Mouse (Mus musculus) kidney, embryonic 15.5 days (tissue): Measurements from ENCODE around the gene Lpcat2. TPM values are rescaled to one million over a fixed set of nuclear protein-coding genes. Genes with fewer than 3 reads are reported as not detected.

Experiments used
- ATAC-seq: fragments of 200-750 bp; cut with Nextera tagmentation; replicated peaks from 2 replicates; pipeline ENCODE4 v1.8.0; 2017; ENCODE audit warnings: moderate TSS enrichment; ENCODE audit not compliant: low FRiP score
- H3K27ac ChIP-seq: fragments of 300-500 bp; sonication (generic); 2 replicates; pipeline ENCODE4 v1.5.1; 2015; ENCODE audit warnings: mild to moderate bottlenecking, inconsistent platforms
- H3K27me3 ChIP-seq: fragments of 300-500 bp; sonication (generic); 2 replicates; pipeline ENCODE4 v1.6.1; 2015; ENCODE audit warnings: inconsistent platforms
- H3K36me3 ChIP-seq: fragments of 300-500 bp; sonication (generic); 2 replicates; pipeline ENCODE4 v1.6.1; 2015; ENCODE audit warnings: inconsistent platforms
- H3K4me1 ChIP-seq: fragments of 300-500 bp; sonication (generic); 2 replicates; pipeline ENCODE4 v1.6.1; 2015; ENCODE audit warnings: inconsistent platforms
- H3K4me2 ChIP-seq: fragments of 300-500 bp; sonication (generic); 2 replicates; pipeline ENCODE4 v1.6.1; 2015; ENCODE audit warnings: moderate library complexity, mild to moderate bottlenecking, inconsistent platforms
- H3K4me3 ChIP-seq: fragments of 300-500 bp; sonication (generic); replicated peaks from 2 replicates; pipeline ENCODE4 v1.5.1; 2015; ENCODE audit warnings: mild to moderate bottlenecking, inconsistent platforms
- H3K9ac ChIP-seq: fragments of 300-500 bp; sonication (generic); 2 replicates; pipeline ENCODE4 v1.6.1; 2015; ENCODE audit warnings: mild to moderate bottlenecking, inconsistent platforms
- H3K9me3 ChIP-seq: fragments of 300-500 bp; sonication (generic); replicated peaks from 2 replicates; pipeline ENCODE4 v1.6.1; 2016; ENCODE audit warnings: inconsistent platforms
- WGBS: fragments of 180-500 bp; shearing (Covaris S2); methylation state at CpG from one replicate; pipeline ENCODE4 v1.1.7; 2015; ENCODE audit warnings: mixed read lengths; 5-methylcytosine and 5-hydroxymethylcytosine counted together
- polyA plus RNA-seq: library from polyadenylated mRNA; unstranded; fragments of >200 nt; fragmentation: Nextera tagmentation; extraction: Ambion mirVana; gene quantifications from 2 replicates; pipeline ENCODE4 v1.2.1, GENCODE M21; 2015

Gene Lpcat2
- polyA plus RNA-seq, 1 experiment from 2014 or later, result 7.3 TPM

DNA sequence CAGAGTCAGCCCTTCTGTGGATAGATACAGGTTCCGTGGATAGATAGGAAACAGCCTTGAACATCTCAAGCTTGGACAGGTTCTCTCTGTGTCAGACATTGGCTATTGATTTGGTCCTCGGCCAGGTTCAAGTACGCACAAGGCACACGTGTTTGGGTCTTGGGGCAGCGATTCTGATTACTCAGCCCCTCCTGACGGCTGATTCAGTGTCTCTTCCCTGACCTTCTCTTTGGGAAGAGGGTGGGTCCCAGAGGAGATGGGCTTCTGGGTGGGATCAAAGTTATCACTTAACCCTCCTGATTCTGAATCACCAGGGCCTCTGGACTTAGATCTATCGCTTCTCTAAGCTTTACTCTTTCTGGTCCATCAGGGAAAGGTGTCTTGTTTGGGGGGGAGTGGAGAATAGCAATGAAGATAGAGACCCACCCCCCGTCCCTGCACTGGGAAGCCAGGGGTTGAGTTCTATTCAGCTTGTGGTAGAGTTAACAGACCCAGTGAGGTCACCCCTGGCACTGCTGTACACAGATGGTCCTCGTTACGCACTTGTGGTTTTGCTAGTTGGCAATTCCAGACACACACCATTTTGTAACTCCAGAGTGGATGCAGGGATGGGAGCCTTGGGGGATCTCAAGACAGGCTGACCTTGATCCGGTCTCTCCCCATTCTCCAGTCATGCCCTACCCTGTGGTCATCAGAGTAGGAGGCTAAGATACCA is 20.2 kb upstream of the Lpcat2 start:
- H3K27ac ChIP-seq, result no peak overlapping the region
- H3K36me3 ChIP-seq, result peaks cover 63% of the 10 kb centered on the region
- 87% methylated on average over 11 of the region's 11 CpGs for WGBS
- no peaks in the 10 kb centered on the region for H3K27me3 ChIP-seq
- no peaks in the 10 kb centered on the region for H3K4me1 ChIP-seq
- no peaks in the 10 kb centered on the region for H3K9me3 ChIP-seq
- no peak overlapping the region for H3K4me3 ChIP-seq
- H3K4me2 ChIP-seq, result no peak overlapping the region
- H3K9ac ChIP-seq, result no peak overlapping the region
- no peak for ATAC-seq

GRCm38 (mm10) chr8:92835901-92836300 is 19.2 kb upstream of the Lpcat2 start:
- H3K27ac ChIP-seq, result no peak overlapping the region
- H3K4me2 ChIP-seq, result no peak overlapping the region
- peaks cover 70% of the 10 kb centered on the region for H3K36me3 ChIP-seq
- no peak overlapping the region for H3K9ac ChIP-seq
- no peaks in the 10 kb centered on the region for H3K4me1 ChIP-seq
- no peak overlapping the region for H3K4me3 ChIP-seq
- 93% methylated on average over 11 of the region's 11 CpGs for WGBS
- ATAC-seq, result no peak
- H3K27me3 ChIP-seq, result no peaks in the 10 kb centered on the region
- no peaks in the 10 kb centered on the region for H3K9me3 ChIP-seq

GRCm38 (mm10) chr8:92838616-92839015 is 16.5 kb upstream of the Lpcat2 start:
- WGBS, result 75% methylated on average over 3 of the region's 3 CpGs
- H3K9ac ChIP-seq, result no peak overlapping the region
- H3K4me1 ChIP-seq, result no peaks in the 10 kb centered on the region
- no peak overlapping the region for H3K4me3 ChIP-seq
- no peak overlapping the region for H3K4me2 ChIP-seq
- no peak overlapping the region for H3K27ac ChIP-seq
- no peaks in the 10 kb centered on the region for H3K27me3 ChIP-seq
- H3K9me3 ChIP-seq, result no peaks in the 10 kb centered on the region
- ATAC-seq, result no peak
- peaks cover 60% of the 10 kb centered on the region for H3K36me3 ChIP-seq

GRCm38 (mm10) chr8:92839161-92839560 is 16.0 kb upstream of the Lpcat2 start:
- H3K4me3 ChIP-seq, result no peak overlapping the region
- H3K9ac ChIP-seq, result no peak overlapping the region
- no peaks in the 10 kb centered on the region for H3K27me3 ChIP-seq
- no peak overlapping the region for H3K27ac ChIP-seq
- 90% methylated on average over 8 of the region's 8 CpGs for WGBS
- ATAC-seq, result no peak
- no peak overlapping the region for H3K4me2 ChIP-seq
- H3K9me3 ChIP-seq, result no peaks in the 10 kb centered on the region
- H3K36me3 ChIP-seq, result peaks cover 65% of the 10 kb centered on the region
- no peaks in the 10 kb centered on the region for H3K4me1 ChIP-seq

DNA sequence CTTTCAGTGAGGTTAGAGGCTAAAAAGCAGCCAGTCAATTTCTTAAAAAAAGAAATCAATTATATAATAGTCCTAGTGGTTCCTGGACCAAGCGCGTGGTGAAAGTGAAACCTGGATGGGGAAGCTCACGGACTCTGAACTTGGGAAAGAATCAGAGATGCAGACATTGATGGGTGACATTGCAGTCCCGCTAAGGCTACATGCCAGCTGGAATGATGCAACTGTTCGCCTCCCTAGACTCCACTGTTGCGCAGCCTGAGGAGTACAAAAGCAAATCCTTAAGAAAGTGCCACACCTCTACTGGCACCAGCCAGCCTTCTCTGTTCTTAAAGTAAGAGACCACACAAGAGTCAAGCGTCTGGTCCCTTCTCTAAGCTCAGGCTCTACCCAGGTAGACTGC is 15.3 kb upstream of the Lpcat2 start:
- H3K4me1 ChIP-seq, result no peaks in the 10 kb centered on the region
- peaks cover 69% of the 10 kb centered on the region for H3K36me3 ChIP-seq
- no peaks in the 10 kb centered on the region for H3K27me3 ChIP-seq
- H3K27ac ChIP-seq, result no peak overlapping the region
- H3K4me3 ChIP-seq, result no peak overlapping the region
- no peaks in the 10 kb centered on the region for H3K9me3 ChIP-seq
- H3K9ac ChIP-seq, result no peak overlapping the region
- no peak overlapping the region for H3K4me2 ChIP-seq
- 89% methylated on average over 7 of the region's 7 CpGs for WGBS
- ATAC-seq, result no peak

DNA sequence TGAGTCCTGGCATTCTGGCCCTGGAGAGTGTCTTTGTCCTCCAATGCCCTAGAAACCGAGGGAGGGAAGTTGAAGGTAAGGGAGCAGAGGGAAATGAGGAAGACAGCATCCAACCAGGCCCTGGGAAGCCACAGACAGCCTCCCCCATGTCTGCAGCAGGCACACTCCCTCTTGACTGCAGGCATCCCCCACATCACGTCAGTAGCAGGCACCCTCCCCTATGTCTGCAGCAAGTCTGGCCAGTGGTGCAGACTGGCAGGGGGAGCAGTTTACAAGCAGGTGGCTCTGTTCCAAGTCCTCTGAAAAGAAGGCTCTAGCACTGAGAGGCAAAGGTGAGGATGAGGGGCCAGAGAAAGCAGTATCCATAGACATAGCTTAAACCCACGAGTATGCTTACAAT is 8.5 kb upstream of the Lpcat2 start:
- WGBS, result 3% methylated on average over 3 of the region's 3 CpGs
- H3K27me3 ChIP-seq, result no peaks in the 10 kb centered on the region
- peak overlapping the region; percentile 84 for H3K27ac ChIP-seq
- peak; percentile 77 for ATAC-seq
- H3K9me3 ChIP-seq, result no peaks in the 10 kb centered on the region
- peak overlapping the region; percentile 46 for H3K4me2 ChIP-seq
- H3K4me1 ChIP-seq, result peaks cover 51% of the 10 kb centered on the region
- H3K4me3 ChIP-seq, result 0 out of 2 replicates have a peak overlapping the region, but pooled peaks have one; percentile 4
- H3K9ac ChIP-seq, result no peak overlapping the region
- H3K36me3 ChIP-seq, result peaks cover 25% of the 10 kb centered on the region

DNA sequence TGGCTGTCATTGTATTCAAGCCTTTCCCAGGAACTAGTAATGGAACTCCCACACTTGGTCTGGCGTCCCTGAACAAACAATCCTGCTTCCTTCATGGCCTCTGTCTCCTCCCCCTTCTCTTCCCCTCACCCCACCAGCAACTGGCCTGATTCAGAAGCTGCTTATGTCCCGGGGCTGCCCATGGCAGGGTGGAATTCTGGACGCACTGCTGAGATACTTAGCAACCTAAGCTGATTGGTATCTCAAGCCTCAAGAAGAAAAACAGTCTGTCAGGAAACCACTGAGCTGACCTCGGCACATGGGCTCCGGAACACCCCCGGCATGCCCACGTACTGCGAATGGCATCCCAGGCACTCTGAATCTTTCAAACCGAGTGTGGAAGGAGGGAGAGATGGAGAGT is 7.8 kb upstream of the Lpcat2 start:
- Histone ChIP-seq H3K9me3 (no peaks in the 10 kb centered on the region), H3K4me1 (peaks cover 51% of the 10 kb centered on the region), H3K27me3 (no peaks in the 10 kb centered on the region), H3K4me2 (peak overlapping the region; percentile 46), H3K27ac (peak overlapping the region; percentile 84), H3K36me3 (peaks cover 25% of the 10 kb centered on the region), H3K4me3 (0 out of 2 replicates have a peak overlapping the region, but pooled peaks have one; percentile 4), H3K9ac (no peak overlapping the region)
- 9% methylated on average over 9 of the region's 9 CpGs for whole genome bisulfite sequencing
- peak; percentile 75 for ATAC-seq

- no peak for ATAC-seq
- H3K9ac ChIP-seq, result no peak overlapping the region
- peaks cover 66% of the 10 kb centered on the region for H3K4me1 ChIP-seq
- H3K27ac ChIP-seq, result peak overlapping the region; percentile 66
- no peaks in the 10 kb centered on the region for H3K9me3 ChIP-seq
- no peak overlapping the region for H3K4me2 ChIP-seq
- no peak overlapping the region for H3K4me3 ChIP-seq
- peaks cover 14% of the 10 kb centered on the region for H3K36me3 ChIP-seq
- 38% methylated on average over 6 of the region's 6 CpGs for WGBS
- peaks cover 6% of the 10 kb centered on the region; the same call in 1 of the 2 replicates for H3K27me3 ChIP-seq
Measured at GRCm38 (mm10) chr8:92849261-92849660, 5.9 kb upstream of the Lpcat2 start.

DNA sequence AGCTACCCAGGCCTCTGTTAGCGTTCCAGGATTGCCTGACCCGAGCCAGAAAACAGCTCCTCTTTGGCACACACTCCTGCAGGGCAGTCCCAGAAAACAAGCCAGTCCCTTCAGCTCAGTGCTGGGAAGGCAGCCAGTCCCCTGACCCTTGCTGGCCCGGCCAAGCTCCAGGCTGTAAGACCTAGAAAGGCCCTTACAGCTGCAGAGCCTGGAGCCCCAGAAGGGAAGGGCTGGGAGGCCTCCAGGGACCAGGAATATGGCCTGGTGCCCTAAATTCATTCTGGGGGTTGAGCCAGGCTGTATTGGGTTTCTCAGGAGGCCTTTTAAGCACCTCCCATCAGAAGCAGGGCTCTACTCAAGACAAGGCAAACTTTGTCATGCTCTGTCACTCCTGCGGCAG is 4.9 kb upstream of the Lpcat2 start:
- H3K9ac ChIP-seq, result no peak overlapping the region
- H3K36me3 ChIP-seq, result peaks cover 6% of the 10 kb centered on the region
- peaks cover 11% of the 10 kb centered on the region; the same call in 1 of the 2 replicates for H3K27me3 ChIP-seq
- H3K9me3 ChIP-seq, result no peaks in the 10 kb centered on the region
- H3K4me1 ChIP-seq, result peaks cover 70% of the 10 kb centered on the region
- WGBS, result 31% methylated on average over 4 of the region's 4 CpGs
- H3K4me2 ChIP-seq, result no peak overlapping the region
- ATAC-seq, result no peak; the same call in 1 of the 2 replicates
- H3K4me3 ChIP-seq, result no peak overlapping the region
- H3K27ac ChIP-seq, result peak overlapping the region; percentile 66

- no peak overlapping the region for H3K27ac ChIP-seq
- H3K9me3 ChIP-seq, result no peaks in the 10 kb centered on the region
- H3K4me2 ChIP-seq, result no peak overlapping the region
- peaks cover 75% of the 10 kb centered on the region for H3K4me1 ChIP-seq
- H3K9ac ChIP-seq, result no peak overlapping the region
- H3K4me3 ChIP-seq, result no peak overlapping the region
- peaks cover 4% of the 10 kb centered on the region for H3K36me3 ChIP-seq
- H3K27me3 ChIP-seq, result peaks cover 13% of the 10 kb centered on the region; the same call in 1 of the 2 replicates
- WGBS, result 66% methylated on average over 3 of the region's 3 CpGs
- ATAC-seq, result no peak
Measured at GRCm38 (mm10) chr8:92851381-92851780, 3.8 kb upstream of the Lpcat2 start.

DNA sequence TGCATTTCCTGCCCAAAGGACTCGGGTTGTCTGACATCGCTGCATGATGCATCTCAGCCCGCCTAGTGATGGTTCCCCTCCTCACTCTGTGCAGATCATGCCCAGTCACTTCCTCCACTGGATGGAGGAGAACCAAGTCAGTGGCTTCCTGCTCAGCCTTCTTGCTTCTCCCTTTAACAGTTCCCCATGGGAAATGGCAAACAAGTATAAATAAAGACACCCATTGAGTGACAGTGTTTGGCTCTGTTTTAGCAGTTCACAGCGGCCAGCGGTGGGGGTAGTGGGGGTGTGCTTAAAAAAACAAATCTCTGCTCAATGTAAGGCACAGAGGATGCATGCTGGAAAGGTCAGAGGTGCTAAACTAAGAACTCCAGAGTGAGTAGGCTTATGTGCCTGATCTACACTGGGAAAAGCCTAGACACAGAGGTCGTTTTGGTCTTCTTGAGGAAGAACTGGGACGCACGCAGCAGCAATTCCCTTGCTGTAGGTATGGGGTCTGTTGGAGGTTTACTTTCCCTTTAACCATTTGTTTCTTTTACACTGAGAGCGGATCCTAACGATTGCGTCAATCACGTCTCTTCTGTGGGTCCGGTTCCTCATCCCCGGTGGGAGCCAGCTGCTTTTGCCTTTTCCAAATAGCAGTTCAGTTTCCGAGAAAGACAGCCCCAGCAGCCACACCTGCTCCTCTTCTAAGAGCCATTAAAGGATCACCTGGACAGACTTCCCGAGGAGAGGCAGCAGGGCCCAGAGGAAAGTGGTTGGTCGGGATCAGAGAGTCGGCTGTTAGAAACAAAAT is 1.8 kb upstream of the Lpcat2 start:
- 43% methylated on average over 18 of the region's 18 CpGs for WGBS
- Histone ChIP-seq H3K27me3 (peaks cover 13% of the 10 kb centered on the region; the same call in 1 of the 2 replicates), H3K27ac (0 out of 2 replicates have a peak overlapping the region, but pooled peaks have one; percentile 4), H3K9me3 (no peaks in the 10 kb centered on the region), H3K4me2 (no peak overlapping the region), H3K4me3 (no peak overlapping the region), H3K36me3 (peaks cover 2% of the 10 kb centered on the region), H3K9ac (no peak overlapping the region), H3K4me1 (peaks cover 56% of the 10 kb centered on the region)
- ATAC-seq, result no peak

DNA sequence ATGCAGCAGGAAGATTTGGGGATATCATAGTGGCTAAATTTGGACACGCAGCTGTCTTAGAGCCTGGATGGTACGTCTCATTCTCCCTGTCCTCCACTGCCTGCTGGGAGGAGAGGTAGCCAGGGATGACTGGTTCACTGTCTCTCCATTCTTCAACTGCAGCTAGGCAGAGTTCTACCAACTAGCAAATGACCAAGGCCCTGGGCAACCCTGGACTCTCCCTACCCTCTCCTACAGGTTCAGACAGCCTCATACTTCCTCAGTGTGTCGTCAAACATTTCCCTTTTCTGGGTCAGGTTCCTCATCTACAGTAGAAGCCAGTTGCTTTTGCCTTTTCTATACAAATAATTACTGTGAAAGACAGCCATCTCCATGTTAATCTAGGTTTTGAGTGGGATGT is 466 bp upstream of the Lpcat2 start:
- Histone ChIP-seq H3K36me3 (no peaks in the 10 kb centered on the region; the same call in 1 of the 2 replicates), H3K27me3 (peaks cover 13% of the 10 kb centered on the region; the same call in 1 of the 2 replicates), H3K9ac (no peak overlapping the region), H3K4me3 (peak overlapping the region; percentile 57; the same call in 1 of the 2 replicates), H3K9me3 (no peaks in the 10 kb centered on the region), H3K27ac (no peak overlapping the region), H3K4me2 (peak overlapping the region; percentile 84), H3K4me1 (peaks cover 43% of the 10 kb centered on the region)
- WGBS, result 83% methylated on average over 3 of the region's 3 CpGs
- no peak for ATAC-seq
